Mouse (Mus musculus) midbrain, postnatal 0 days (tissue): ENCODE measurements around the gene Olfr54. TPM values are rescaled to one million over a fixed set of nuclear protein-coding genes. Genes with fewer than 3 reads are reported as not detected.

Source experiments
- ATAC-seq: fragments of 200-750 bp; cut with Nextera tagmentation; 2 replicates; pipeline ENCODE4 v1.8.0; 2017; ENCODE audit warnings: moderate number of reproducible peaks, mild to moderate bottlenecking, moderate TSS enrichment, moderate library complexity; ENCODE audit not compliant: low FRiP score
- DNase-seq: peaks from one replicate; pipeline ENCODE4 v3.0.0-alpha.2; 2015; ENCODE audit warnings: low spot score
- H3K27ac ChIP-seq: fragments of 300-500 bp; sonication (generic); 2 replicates; pipeline ENCODE4 v1.5.1; 2014; ENCODE audit warnings: low read depth, mild to moderate bottlenecking, low read length, mixed read lengths
- H3K27me3 ChIP-seq: fragments of 300-500 bp; sonication (generic); 2 replicates; pipeline ENCODE4 v1.6.1; 2014; ENCODE audit warnings: low read length, control low read depth, mixed read lengths; ENCODE audit not compliant: insufficient read depth
- H3K36me3 ChIP-seq: fragments of 300-500 bp; sonication (generic); 2 replicates; pipeline ENCODE4 v1.6.1; 2014; ENCODE audit warnings: low read length, control low read depth, mixed read lengths; ENCODE audit not compliant: insufficient read depth
- H3K4me1 ChIP-seq: fragments of 300-500 bp; sonication (generic); 2 replicates; pipeline ENCODE4 v1.6.1; 2014; ENCODE audit warnings: mild to moderate bottlenecking, control low read depth, antibody characterized with exemption, low read length, mixed read lengths; ENCODE audit not compliant: insufficient read depth
- H3K4me2 ChIP-seq: fragments of 300-500 bp; sonication (generic); 2 replicates; pipeline ENCODE4 v1.6.1; 2014; ENCODE audit warnings: low read depth, mild to moderate bottlenecking, low read length, mixed read lengths; ENCODE audit not compliant: poor library complexity, severe bottlenecking
- H3K4me3 ChIP-seq: fragments of 300-500 bp; sonication (generic); 2 replicates; pipeline ENCODE4 v1.5.1; 2014; ENCODE audit warnings: low read depth, mild to moderate bottlenecking, low read length, moderate library complexity
- H3K9ac ChIP-seq: fragments of 300-500 bp; sonication (generic); replicated peaks from 2 replicates; pipeline ENCODE4 v1.6.1; 2014; ENCODE audit warnings: mild to moderate bottlenecking, low read length, moderate library complexity, mixed read lengths; ENCODE audit not compliant: poor library complexity, severe bottlenecking
- H3K9me3 ChIP-seq: fragments of 300-500 bp; sonication (generic); 2 replicates; pipeline ENCODE4 v1.6.1; 2016; ENCODE audit warnings: low read length, control low read depth
- CTCF ChIP-seq: IDR thresholded peaks from 2 replicates; pipeline ENCODE4 v1.5.1; 2016; ENCODE audit warnings: antibody characterized with exemption, mild to moderate bottlenecking
- WGBS: fragments of 180-500 bp; shearing (Covaris S2); extraction: QIAGEN DNeasy Blood & Tissue Kit; methylation state at CpG from one replicate; pipeline ENCODE4 v1.1.7; 2014; 5-methylcytosine and 5-hydroxymethylcytosine counted together
- polyA plus RNA-seq: library from polyadenylated mRNA; unstranded; fragments of >200 nt; fragmentation: Nextera tagmentation; extraction: Ambion mirVana; gene quantifications from 2 replicates; pipeline ENCODE4 v1.2.1, GENCODE M21; 2015
- total RNA-seq: library from RNA; depleted of rRNA; stranded (reverse); fragments of >200 nt; gene quantifications from 2 replicates; pipeline ENCODE4 v1.2.3, GENCODE M21; 2014; rRNA removed

Gene Olfr54
- total and polyA plus RNA-seq, 2 experiments from 2014 or later = not detected

- Histone ChIP-seq H3K9ac (peak overlapping the region; percentile 75), H3K4me1 (0 out of 2 replicates have a peak, but pooled peaks cover 3% of the 10 kb centered on the region), H3K9me3 (no peaks in the 10 kb centered on the region), H3K36me3 (peaks cover 20% of the 10 kb centered on the region), H3K27ac (peak overlapping the region; percentile 70; the same call in 1 of the 2 replicates), H3K4me3 (peak overlapping the region; percentile 80), H3K4me2 (peak overlapping the region; percentile 77), H3K27me3 (no peaks in the 10 kb centered on the region)
- 13% methylated on average over 14 of the region's 14 CpGs for WGBS
- DNase-seq = no peak
- ATAC-seq = 0 out of 2 replicates have a peak, but pooled peaks have one; percentile 33
- TF ChIP-seq CTCF = no peak
Observed at GRCm38 (mm10) chr11:51059640-51060039, 45.6 kb downstream of the Olfr54 start.

GRCm38 (mm10) chr11:51060981-51061380, 46.9 kb downstream of the Olfr54 start:
- Histone ChIP-seq H3K4me2 (no peak overlapping the region), H3K4me1 (0 out of 2 replicates have a peak, but pooled peaks cover 3% of the 10 kb centered on the region), H3K9ac (no peak overlapping the region), H3K27ac (no peak overlapping the region), H3K9me3 (no peaks in the 10 kb centered on the region), H3K4me3 (no peak overlapping the region), H3K27me3 (no peaks in the 10 kb centered on the region), H3K36me3 (peaks cover 30% of the 10 kb centered on the region)
- no peak for DNase-seq
- ATAC-seq = no peak
- TF ChIP-seq CTCF = no peak
- 97% methylated on average over 6 of the region's 6 CpGs for WGBS

- DNase-seq (no peak), ATAC-seq (no peak)
- no peak overlapping the region for H3K4me2 ChIP-seq
- no peak overlapping the region for H3K27ac ChIP-seq
- H3K4me3 ChIP-seq = no peak overlapping the region
- H3K4me1 ChIP-seq = 0 out of 2 replicates have a peak, but pooled peaks cover 3% of the 10 kb centered on the region
- no peak for TF ChIP-seq CTCF
- H3K9ac ChIP-seq = no peak overlapping the region
- H3K36me3 ChIP-seq = peaks cover 48% of the 10 kb centered on the region
- H3K27me3 ChIP-seq = no peaks in the 10 kb centered on the region
- H3K9me3 ChIP-seq = no peaks in the 10 kb centered on the region
- WGBS = 93% methylated on average over 7 of the region's 7 CpGs
Observed at GRCm38 (mm10) chr11:51063276-51063675, 49.2 kb downstream of the Olfr54 start.

GRCm38 (mm10) chr11:51063841-51064240, 49.8 kb downstream of the Olfr54 start:
- Histone ChIP-seq H3K27me3 (no peaks in the 10 kb centered on the region), H3K4me2 (no peak overlapping the region), H3K9ac (no peak overlapping the region), H3K27ac (no peak overlapping the region), H3K36me3 (peaks cover 50% of the 10 kb centered on the region), H3K9me3 (no peaks in the 10 kb centered on the region), H3K4me1 (0 out of 2 replicates have a peak, but pooled peaks cover 3% of the 10 kb centered on the region), H3K4me3 (no peak overlapping the region)
- ATAC-seq (no peak), DNase-seq (no peak)
- no peak for TF ChIP-seq CTCF
- 97% methylated on average over 8 of the region's 8 CpGs for WGBS

Other genes starting within 250 kb of the Olfr54 start
- gene Zfp354c, start 186.5 kb upstream of the Olfr54 start, total RNA-seq = 41.9 and 44.6 TPM in 2 replicates
- gene Zfp354c, start 186.5 kb upstream of the Olfr54 start, polyA plus RNA-seq = 34.1 and 38.3 TPM in 2 replicates
- gene Zfp879, start 172.7 kb upstream of the Olfr54 start, total RNA-seq = 2.7 and 4.1 TPM in 2 replicates
- gene Zfp879, start 172.7 kb upstream of the Olfr54 start, polyA plus RNA-seq = 1.2 and 1.4 TPM in 2 replicates
- not detected in 2 replicates for gene Grm6, start 163.6 kb upstream of the Olfr54 start, total RNA-seq
- not detected in 2 replicates for gene Grm6, start 163.6 kb upstream of the Olfr54 start, polyA plus RNA-seq
- 7.2 and 8.0 TPM in 2 replicates for gene Zfp454, start 126.6 kb upstream of the Olfr54 start, total RNA-seq
- gene Zfp454, start 126.6 kb upstream of the Olfr54 start, polyA plus RNA-seq = 7.5 and 8.0 TPM in 2 replicates
- gene Zfp2, start 98.1 kb upstream of the Olfr54 start, total RNA-seq = 27.9 and 29.1 TPM in 2 replicates
- 33.9 and 35.5 TPM in 2 replicates for gene Zfp2, start 98.1 kb upstream of the Olfr54 start, polyA plus RNA-seq
- 2.0 and 2.8 TPM in 2 replicates for gene Zfp354b, start 82.6 kb upstream of the Olfr54 start, total RNA-seq
- gene Zfp354b, start 82.6 kb upstream of the Olfr54 start, polyA plus RNA-seq = 2.7 and 3.8 TPM in 2 replicates
- gene 4933414I15Rik, start 70.5 kb upstream of the Olfr54 start, total RNA-seq = not detected in 2 replicates
- gene 4933414I15Rik, start 70.5 kb upstream of the Olfr54 start, polyA plus RNA-seq = not detected in 2 replicates
- not detected in 2 replicates for gene Prop1, start 60.5 kb upstream of the Olfr54 start, total RNA-seq
- gene Prop1, start 60.5 kb upstream of the Olfr54 start, polyA plus RNA-seq = not detected in 2 replicates
- not detected in 2 replicates for gene Olfr1378, start 47.7 kb upstream of the Olfr54 start, total RNA-seq
- gene Olfr1378, start 47.7 kb upstream of the Olfr54 start, polyA plus RNA-seq = 0.16 TPM in 1 of 2 replicates, not detected in the other
- gene Olfr1377, start 32.3 kb upstream of the Olfr54 start, total RNA-seq = not detected in 2 replicates
- gene Olfr1377, start 32.3 kb upstream of the Olfr54 start, polyA plus RNA-seq = not detected in 2 replicates
- not detected in 2 replicates for gene Olfr51, start 10.6 kb upstream of the Olfr54 start, total RNA-seq
- not detected in 2 replicates for gene Olfr51, start 10.6 kb upstream of the Olfr54 start, polyA plus RNA-seq
- not detected in 2 replicates for gene Olfr1375, start 33.9 kb downstream of the Olfr54 start, total RNA-seq
- not detected in 2 replicates for gene Olfr1375, start 33.9 kb downstream of the Olfr54 start, polyA plus RNA-seq
- gene Zfp354a, start 45.0 kb downstream of the Olfr54 start, total RNA-seq = 8.3 and 9.3 TPM in 2 replicates
- gene Zfp354a, start 45.0 kb downstream of the Olfr54 start, polyA plus RNA-seq = 9.9 and 12.5 TPM in 2 replicates
- gene Gm12569, start 206.2 kb downstream of the Olfr54 start, total RNA-seq = not detected in 2 replicates
- gene Gm12569, start 206.2 kb downstream of the Olfr54 start, polyA plus RNA-seq = not detected in 2 replicates
- gene Clk4, start 247.5 kb downstream of the Olfr54 start, total RNA-seq = 79.8 and 102 TPM in 2 replicates
- 99.4 and 103 TPM in 2 replicates for gene Clk4, start 247.5 kb downstream of the Olfr54 start, polyA plus RNA-seq
- 0.38 and 0.80 TPM in 2 replicates for gene BC049762, start 248.8 kb downstream of the Olfr54 start, total RNA-seq
- gene BC049762, start 248.8 kb downstream of the Olfr54 start, polyA plus RNA-seq = 0.39 and 0.49 TPM in 2 replicates